Mouse (Mus musculus): ENCODE data around the gene AI464131.

DNA sequence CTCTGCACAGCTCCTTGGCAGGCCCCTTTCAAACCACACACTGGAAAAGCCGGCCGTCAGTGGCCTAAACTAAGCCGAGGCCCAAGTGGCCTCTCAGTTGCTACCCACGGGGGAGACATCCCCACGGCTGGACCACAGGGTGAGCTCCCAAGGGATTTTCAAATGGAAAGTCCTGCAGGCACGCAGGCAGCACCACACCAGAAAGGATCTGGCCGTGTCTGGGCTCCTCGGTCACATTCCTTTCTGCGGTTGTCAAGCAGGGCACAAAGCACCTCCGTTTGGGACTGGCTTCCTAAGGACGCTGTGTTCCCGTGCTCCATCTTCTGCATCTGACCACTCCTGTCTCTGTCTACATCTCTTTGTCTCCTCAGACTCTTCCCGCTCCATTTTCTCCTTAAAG is 24.2 kb upstream of the AI464131 start:
- TF ChIP-seq GATA1 (IDR thresholded peaks at IDR 0.05; ENCODE audit: borderline replicate concordance, low read length) (no peak), FLI1 (IDR thresholded peaks at IDR 0.05; ENCODE audit: low read length) (no peak)

All from megakaryocyte, embryonic 14.5 days (primary cell).